Mouse (Mus musculus) ES-E14 (cell line): ENCODE measurements around the gene Hmcn2.

Experiments
- CHD2 ChIP-seq: IDR thresholded peaks from 2 replicates; pipeline ENCODE4 v1.6.1; 2014; ENCODE audit warnings: mild to moderate bottlenecking, low read depth, low read length, inconsistent platforms
- HCFC1 ChIP-seq: IDR thresholded peaks from 2 replicates; pipeline ENCODE4 v1.6.1; 2012; ENCODE audit warnings: low read length, inconsistent platforms, borderline replicate concordance; ENCODE audit not compliant: insufficient read depth
- MAFK ChIP-seq: IDR thresholded peaks from 2 replicates; pipeline ENCODE4 v1.6.1; 2014; ENCODE audit warnings: mild to moderate bottlenecking, low read depth, low read length, inconsistent platforms; ENCODE audit not compliant: insufficient read depth
- ZC3H11A ChIP-seq: IDR thresholded peaks from 2 replicates; pipeline ENCODE4 v1.6.1; 2012; ENCODE audit warnings: low read depth, mild to moderate bottlenecking, inconsistent platforms, low read length, borderline replicate concordance
- ZNF384 ChIP-seq: IDR thresholded peaks from 2 replicates; pipeline ENCODE4 v1.6.1; 2012; ENCODE audit warnings: low read depth, low read length, inconsistent platforms

DNA sequence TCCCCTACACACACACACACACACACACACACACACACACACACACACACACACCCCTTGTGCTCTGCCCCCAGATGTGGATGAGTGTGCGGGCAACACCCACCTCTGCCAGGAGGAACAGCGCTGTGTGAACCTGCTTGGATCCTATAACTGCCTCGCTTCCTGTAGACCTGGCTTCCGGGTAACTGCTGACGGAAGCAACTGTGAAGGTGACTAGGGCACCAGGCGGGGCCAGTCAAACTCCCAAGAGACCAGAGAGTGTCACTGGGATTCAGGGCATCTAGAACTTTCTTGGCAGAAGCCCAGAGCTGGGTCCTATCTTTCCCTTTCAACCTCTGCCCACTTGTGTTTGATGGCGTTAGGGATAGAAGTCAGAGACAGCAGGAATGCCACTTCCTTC is 141.2 kb downstream of the Hmcn2 start:
- TF ChIP-seq ZC3H11A (no peak), CHD2 (no peak), ZNF384 (no peak), MAFK (no peak), HCFC1 (no peak)
